Mouse (Mus musculus): ENCODE measurements at regions not wholly inside any gene's neighbourhood (a gene's known extent, or its start where the extent isn't known, plus 50 kb on each side); places are given as distances from the start of the nearest gene placed in this dataset.

DNA sequence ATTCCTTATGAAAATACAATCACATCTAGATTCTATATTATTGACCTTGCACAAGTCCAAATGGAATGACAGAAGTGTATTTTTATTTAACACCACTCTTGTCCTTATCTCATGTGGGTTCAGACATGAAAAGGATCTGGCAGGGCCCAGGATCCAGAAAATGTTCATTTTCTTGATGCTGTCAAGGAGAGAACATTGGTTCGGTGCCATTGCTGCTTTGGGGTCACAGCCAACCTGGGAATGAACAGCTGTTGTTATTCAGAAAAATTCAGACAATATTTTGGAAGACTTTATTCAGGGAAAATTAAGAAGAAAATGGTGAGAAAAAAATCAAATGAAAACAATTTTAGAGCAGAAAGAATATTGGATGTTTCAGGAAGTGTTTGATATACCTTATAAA, 590.0 kb downstream of the Iqcm start:
- H3K4me1 ChIP-seq, result no peaks in the 10 kb centered on the region
- no peak overlapping the region for H3K9ac ChIP-seq
- H3K9me3 ChIP-seq, result no peaks in the 10 kb centered on the region
- H3K27ac ChIP-seq, result no peak overlapping the region
- 67% methylated on average over 1 of the region's 1 CpGs for WGBS
- ATAC-seq (ENCODE audit: insufficient number of reproducible peaks, low FRiP score, low TSS enrichment, low read depth), result no peak
- no peak overlapping the region for H3K4me3 ChIP-seq
- no peak overlapping the region for H3K4me2 ChIP-seq
- H3K27me3 ChIP-seq, result no peaks in the 10 kb centered on the region
- H3K36me3 ChIP-seq, result no peaks in the 10 kb centered on the region

DNA sequence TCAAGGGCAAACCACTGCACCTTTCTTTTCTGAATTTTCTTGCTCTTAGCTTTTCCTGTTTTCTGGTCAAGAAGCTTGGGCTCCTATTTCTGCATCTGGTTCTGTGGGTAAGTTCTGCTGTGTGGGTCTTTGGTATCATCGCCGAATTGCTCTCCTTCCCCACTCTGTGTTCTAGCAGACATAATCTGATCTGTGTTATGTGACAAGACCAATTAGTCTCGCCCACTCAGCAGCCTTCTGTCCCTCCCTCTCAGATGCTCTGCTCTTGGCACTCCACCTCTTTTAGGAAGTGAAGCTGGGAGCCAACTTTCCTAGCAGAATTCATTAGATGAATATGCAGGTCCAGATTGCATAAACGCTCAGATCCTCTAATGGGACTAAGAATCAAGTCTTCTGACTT, 603.5 kb downstream of the Iqcm start:
- no peak for ATAC-seq (ENCODE audit: insufficient number of reproducible peaks, low FRiP score, low TSS enrichment, low read depth)
- Histone ChIP-seq H3K4me1 (no peaks in the 10 kb centered on the region), H3K9me3 (no peaks in the 10 kb centered on the region), H3K4me2 (no peak overlapping the region), H3K36me3 (no peaks in the 10 kb centered on the region), H3K27me3 (no peaks in the 10 kb centered on the region), H3K4me3 (no peak overlapping the region), H3K9ac (no peak overlapping the region), H3K27ac (no peak overlapping the region)
- WGBS, result 68% methylated on average over 4 of the region's 4 CpGs

DNA sequence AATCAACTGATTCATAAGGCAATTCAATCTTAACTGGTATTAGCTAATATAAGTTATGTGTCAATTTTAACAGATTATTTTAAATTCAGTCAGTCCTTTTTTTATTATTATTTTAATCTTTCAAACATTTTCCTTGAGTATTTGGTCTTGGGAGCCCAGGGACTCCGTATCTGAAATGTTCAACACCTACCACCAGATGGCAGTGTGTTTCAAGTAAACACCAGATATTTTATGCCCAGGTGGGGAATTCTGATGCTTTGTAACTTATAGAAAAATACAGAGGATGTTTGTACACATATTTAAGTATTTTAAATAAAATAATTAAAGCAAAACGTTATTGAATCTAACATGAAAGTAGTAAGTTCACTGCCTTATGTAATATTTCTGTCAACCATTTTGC, 619.2 kb downstream of the Iqcm start:
- Histone ChIP-seq H3K4me1 (no peaks in the 10 kb centered on the region), H3K9me3 (no peaks in the 10 kb centered on the region), H3K4me2 (no peak overlapping the region), H3K4me3 (no peak overlapping the region), H3K27me3 (no peaks in the 10 kb centered on the region), H3K36me3 (no peaks in the 10 kb centered on the region), H3K9ac (no peak overlapping the region), H3K27ac (no peak overlapping the region)
- ATAC-seq (ENCODE audit: insufficient number of reproducible peaks, low FRiP score, low TSS enrichment, low read depth), result no peak
- WGBS, result 17% methylated on average over 2 of the region's 2 CpGs

DNA sequence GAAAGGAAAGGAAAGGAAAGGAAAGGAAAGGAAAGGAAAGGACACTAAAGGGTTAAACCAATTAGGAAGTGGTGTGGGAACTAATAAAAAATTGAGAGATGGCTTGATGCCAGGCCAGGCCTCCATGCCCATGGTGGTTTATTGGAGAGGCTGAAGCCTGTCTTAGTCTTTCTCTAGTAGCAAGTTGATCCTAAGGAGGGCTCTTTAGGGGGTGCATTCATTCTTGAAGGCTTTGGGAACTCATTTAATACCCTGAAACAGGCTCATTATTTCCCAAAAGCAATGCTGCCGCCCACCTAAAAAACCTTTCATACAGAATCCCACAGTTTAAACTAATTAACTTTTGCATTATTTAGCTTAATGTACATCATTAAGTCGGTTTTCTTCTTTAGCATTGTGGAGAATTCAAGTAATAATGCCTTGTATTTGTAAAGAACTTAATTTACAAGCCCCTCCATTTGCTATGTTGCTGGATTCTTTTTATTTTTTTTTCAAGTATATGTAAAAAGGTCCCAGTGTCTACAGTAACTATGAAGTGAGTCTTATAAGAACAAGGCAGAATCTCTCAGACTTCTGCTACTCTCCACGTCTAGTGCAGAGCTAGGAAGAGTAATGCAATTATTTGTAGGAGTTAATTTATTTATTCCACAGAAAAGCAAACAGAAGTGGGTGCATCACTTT, 624.3 kb downstream of the Iqcm start:
- WGBS, result 34% methylated on average over 3 of the region's 3 CpGs
- H3K36me3 ChIP-seq, result no peaks in the 10 kb centered on the region
- H3K4me3 ChIP-seq, result no peak overlapping the region
- H3K9me3 ChIP-seq, result no peaks in the 10 kb centered on the region
- H3K4me1 ChIP-seq, result no peaks in the 10 kb centered on the region
- H3K9ac ChIP-seq, result no peak overlapping the region
- H3K4me2 ChIP-seq, result no peak overlapping the region
- no peak overlapping the region for H3K27ac ChIP-seq
- ATAC-seq (ENCODE audit: insufficient number of reproducible peaks, low FRiP score, low TSS enrichment, low read depth), result no peak
- H3K27me3 ChIP-seq, result no peaks in the 10 kb centered on the region

DNA sequence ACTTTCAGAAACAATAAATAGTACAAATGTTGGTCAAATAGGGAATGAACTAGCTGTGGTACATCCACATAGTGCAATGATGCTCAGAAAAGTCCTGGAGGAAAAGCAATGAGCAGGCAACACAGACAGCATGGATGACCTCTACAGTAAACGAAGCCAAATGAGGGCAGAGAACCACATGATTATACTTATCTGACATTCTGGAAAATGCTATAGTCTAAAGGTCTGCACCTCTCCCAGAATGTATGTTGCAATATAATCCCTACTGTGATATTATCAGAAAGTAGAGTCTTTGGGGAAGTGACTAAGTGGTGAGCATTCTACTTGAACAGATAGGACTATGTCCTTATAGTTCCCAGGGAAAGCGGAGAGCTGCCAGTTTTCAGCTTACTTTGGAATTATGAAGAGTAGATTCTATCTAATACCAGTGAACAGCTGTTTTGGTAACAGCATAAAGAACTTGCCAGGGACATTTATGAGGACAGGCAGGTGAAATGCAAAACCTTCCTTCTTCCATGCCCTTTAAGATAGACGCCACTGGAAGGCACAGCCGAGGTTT, 672.2 kb downstream of the Iqcm start:
- WGBS, result 81% methylated on average over 4 of the region's 4 CpGs
- Histone ChIP-seq H3K36me3 (no peaks in the 10 kb centered on the region), H3K4me3 (no peak overlapping the region), H3K4me1 (no peaks in the 10 kb centered on the region), H3K27me3 (no peaks in the 10 kb centered on the region), H3K27ac (no peak overlapping the region), H3K9ac (no peak overlapping the region), H3K9me3 (no peaks in the 10 kb centered on the region), H3K4me2 (no peak overlapping the region)
- no peak for ATAC-seq (ENCODE audit: insufficient number of reproducible peaks, low FRiP score, low TSS enrichment, low read depth)

DNA sequence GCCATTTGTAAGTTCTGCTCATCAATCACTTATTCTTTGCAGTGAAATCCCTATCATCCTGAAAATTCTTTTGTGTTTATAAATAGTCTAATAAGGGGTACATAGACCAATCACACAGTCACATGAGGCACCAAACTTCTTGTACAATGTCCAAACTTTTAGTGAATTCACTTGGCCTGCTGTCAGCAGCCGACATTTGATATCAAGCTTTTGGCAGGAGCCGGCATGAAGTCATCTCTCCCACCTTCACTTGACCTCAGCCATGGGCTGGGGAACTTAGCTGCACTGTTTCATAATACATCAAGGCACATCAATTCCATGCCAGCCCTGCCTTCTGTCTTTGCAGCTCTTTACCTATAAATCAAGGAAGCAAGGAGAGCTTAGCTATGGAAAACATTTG, 679.0 kb downstream of the Iqcm start:
- Histone ChIP-seq H3K36me3 (no peaks in the 10 kb centered on the region), H3K4me1 (no peaks in the 10 kb centered on the region), H3K9ac (no peak overlapping the region), H3K27ac (no peak overlapping the region), H3K4me2 (no peak overlapping the region), H3K9me3 (no peaks in the 10 kb centered on the region), H3K4me3 (no peak overlapping the region), H3K27me3 (no peaks in the 10 kb centered on the region)
- 60% methylated on average over 2 of the region's 2 CpGs for WGBS
- no peak for ATAC-seq (ENCODE audit: insufficient number of reproducible peaks, low FRiP score, low TSS enrichment, low read depth)

DNA sequence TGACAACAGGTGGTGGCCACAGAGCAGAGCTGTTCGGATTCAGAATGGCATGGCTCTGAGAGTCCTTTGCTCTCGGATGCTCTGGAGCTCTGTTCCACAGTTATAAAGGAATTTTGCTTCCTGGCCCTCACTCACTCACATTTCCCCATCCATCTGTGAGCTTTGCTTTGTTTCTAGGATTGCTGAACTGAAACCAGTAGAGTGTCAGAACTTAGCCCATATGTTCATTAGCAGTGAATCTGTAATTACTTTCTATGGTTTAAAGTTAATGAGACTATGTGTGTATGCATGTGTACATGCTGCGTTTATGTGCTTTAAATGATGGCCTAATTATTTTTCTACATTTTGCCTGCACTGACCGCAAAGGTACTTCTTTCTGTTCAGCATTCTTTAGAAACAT, 688.7 kb downstream of the Iqcm start:
- H3K4me1 ChIP-seq, result no peaks in the 10 kb centered on the region
- no peak for ATAC-seq (ENCODE audit: insufficient number of reproducible peaks, low FRiP score, low TSS enrichment, low read depth)
- H3K4me3 ChIP-seq, result no peak overlapping the region
- H3K9ac ChIP-seq, result no peak overlapping the region
- no peaks in the 10 kb centered on the region for H3K9me3 ChIP-seq
- no peak overlapping the region for H3K27ac ChIP-seq
- no peaks in the 10 kb centered on the region for H3K27me3 ChIP-seq
- 62% methylated on average over 4 of the region's 4 CpGs for WGBS
- H3K36me3 ChIP-seq, result no peaks in the 10 kb centered on the region
- no peak overlapping the region for H3K4me2 ChIP-seq

DNA sequence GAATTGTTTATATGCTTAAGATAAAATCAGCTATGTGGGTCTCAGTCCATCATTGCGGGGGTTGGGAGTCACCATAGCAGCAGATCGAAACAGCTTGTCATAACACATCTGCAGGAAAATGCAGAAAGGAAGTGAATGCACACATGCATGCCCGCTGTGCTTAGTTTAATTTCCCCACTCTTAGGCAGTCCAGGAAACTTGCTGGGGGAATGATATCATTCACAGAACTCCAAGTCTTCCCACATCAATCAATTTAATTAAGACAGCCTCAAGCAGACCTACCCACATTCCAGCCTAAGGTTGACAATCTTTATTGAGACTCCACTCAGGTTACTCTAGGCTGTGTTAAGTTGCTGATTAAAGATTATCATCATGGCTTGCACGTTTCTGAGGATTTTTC, 700.2 kb downstream of the Iqcm start:
- WGBS, result 37% methylated on average over 4 of the region's 4 CpGs
- Histone ChIP-seq H3K27ac (no peak overlapping the region), H3K9ac (no peak overlapping the region), H3K4me3 (no peak overlapping the region), H3K36me3 (no peaks in the 10 kb centered on the region), H3K4me2 (no peak overlapping the region), H3K27me3 (no peaks in the 10 kb centered on the region), H3K4me1 (no peaks in the 10 kb centered on the region), H3K9me3 (no peaks in the 10 kb centered on the region)
- no peak for ATAC-seq (ENCODE audit: insufficient number of reproducible peaks, low FRiP score, low TSS enrichment, low read depth)

DNA sequence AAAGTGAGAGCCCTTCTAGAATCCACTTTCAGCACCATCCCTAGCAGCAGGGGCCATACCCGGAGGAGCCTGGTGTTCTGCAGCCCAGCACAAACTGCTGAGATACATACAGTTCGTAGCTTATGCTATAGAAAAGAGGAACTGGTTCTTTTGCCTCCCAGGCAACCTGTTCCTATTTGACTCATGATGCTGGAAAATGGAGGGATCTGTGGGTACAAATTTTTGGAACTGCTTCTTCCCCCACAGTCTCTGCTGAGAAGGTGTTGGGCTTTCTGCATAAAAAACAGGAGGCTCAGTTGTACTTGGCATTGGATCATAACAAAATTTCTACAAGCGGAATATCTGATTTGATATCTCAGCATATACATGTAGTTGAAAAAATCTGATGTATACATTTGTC, 716.7 kb upstream of the Nr3c2 start:
- Histone ChIP-seq H3K36me3 (no peaks in the 10 kb centered on the region), H3K27ac (no peak overlapping the region), H3K4me2 (no peak overlapping the region), H3K27me3 (no peaks in the 10 kb centered on the region), H3K9me3 (no peaks in the 10 kb centered on the region), H3K4me3 (no peak overlapping the region), H3K9ac (no peak overlapping the region), H3K4me1 (no peaks in the 10 kb centered on the region)
- 89% methylated on average over 3 of the region's 3 CpGs for WGBS
- no peak for ATAC-seq (ENCODE audit: insufficient number of reproducible peaks, low FRiP score, low TSS enrichment, low read depth)

DNA sequence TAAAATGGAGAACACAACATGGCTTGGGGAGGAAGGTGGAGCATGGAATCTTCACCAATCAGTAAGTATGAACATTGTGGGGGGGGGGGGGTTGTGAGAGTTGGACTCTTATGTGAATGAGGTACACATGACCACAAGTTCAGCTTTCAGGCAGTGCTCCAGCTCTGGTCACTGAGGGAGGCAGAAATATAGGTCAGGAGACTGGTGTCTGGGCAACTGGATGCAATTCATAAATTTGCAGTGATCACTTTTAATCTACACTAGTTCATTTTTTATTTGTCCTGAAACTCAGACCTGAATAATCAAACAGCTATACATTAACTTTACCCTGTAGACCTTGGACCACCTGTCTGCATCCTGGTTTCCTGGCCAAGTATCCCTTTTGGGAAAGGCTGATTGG, 715.4 kb upstream of the Nr3c2 start:
- ATAC-seq (ENCODE audit: insufficient number of reproducible peaks, low FRiP score, low TSS enrichment, low read depth), result peak; percentile 35; the same call in 1 of the 2 replicates
- no peak overlapping the region for H3K27ac ChIP-seq
- no peaks in the 10 kb centered on the region for H3K4me1 ChIP-seq
- no peak overlapping the region for H3K4me3 ChIP-seq
- no peak overlapping the region for H3K4me2 ChIP-seq
- no peaks in the 10 kb centered on the region for H3K9me3 ChIP-seq
- no peaks in the 10 kb centered on the region for H3K36me3 ChIP-seq
- H3K27me3 ChIP-seq, result no peaks in the 10 kb centered on the region
- H3K9ac ChIP-seq, result no peak overlapping the region

DNA sequence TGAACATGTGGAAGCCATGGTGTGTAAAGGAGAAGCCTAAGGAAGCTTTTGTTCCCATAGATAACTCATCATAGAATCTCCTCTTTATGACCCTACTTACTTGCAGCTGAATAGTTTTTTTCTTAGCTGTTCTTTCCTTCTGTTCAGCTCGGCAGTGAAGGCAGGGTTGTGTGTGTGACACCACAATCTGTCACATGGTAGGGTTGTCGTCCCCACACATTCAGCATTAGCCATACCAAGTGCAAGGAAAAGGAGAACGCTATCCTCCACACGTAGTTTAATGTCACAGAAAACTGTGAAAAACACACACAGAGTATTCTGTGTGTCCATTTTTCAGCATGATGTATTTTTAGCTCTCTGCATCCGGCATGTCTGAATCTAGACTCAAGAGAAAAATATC, 711.9 kb upstream of the Nr3c2 start:
- ATAC-seq (ENCODE audit: insufficient number of reproducible peaks, low FRiP score, low TSS enrichment, low read depth), result no peak
- H3K4me2 ChIP-seq, result no peak overlapping the region
- no peak overlapping the region for H3K9ac ChIP-seq
- H3K36me3 ChIP-seq, result no peaks in the 10 kb centered on the region
- no peaks in the 10 kb centered on the region for H3K27me3 ChIP-seq
- H3K9me3 ChIP-seq, result no peaks in the 10 kb centered on the region
- no peak overlapping the region for H3K27ac ChIP-seq
- H3K4me3 ChIP-seq, result no peak overlapping the region
- H3K4me1 ChIP-seq, result no peaks in the 10 kb centered on the region
- WGBS, result 77% methylated on average over 5 of the region's 5 CpGs

DNA sequence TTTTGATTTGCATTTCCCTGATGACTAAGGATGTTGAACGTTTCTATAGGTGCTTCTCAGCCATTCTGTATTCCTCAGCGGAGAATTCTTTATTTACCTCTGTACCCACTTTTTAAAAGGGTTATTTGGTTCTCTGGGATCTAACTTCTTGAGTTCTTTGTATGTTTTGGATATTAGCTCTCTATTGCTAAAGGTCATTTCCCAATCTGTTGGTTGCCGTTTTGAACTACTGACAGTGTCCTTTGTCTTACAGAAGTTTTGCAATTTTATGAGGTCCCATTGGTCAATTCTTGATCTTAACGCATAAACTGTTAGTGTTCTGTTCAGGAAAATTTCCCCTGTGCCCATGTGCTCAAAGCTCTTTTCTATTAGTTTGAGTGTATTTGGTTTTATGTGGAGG, 687.4 kb upstream of the Nr3c2 start:
- Histone ChIP-seq H3K9ac (no peak overlapping the region), H3K9me3 (no peaks in the 10 kb centered on the region), H3K27me3 (no peaks in the 10 kb centered on the region), H3K4me3 (no peak overlapping the region), H3K36me3 (no peaks in the 10 kb centered on the region), H3K4me1 (no peaks in the 10 kb centered on the region), H3K4me2 (no peak overlapping the region), H3K27ac (no peak overlapping the region)
- WGBS, result 77% methylated on average over 4 of the region's 4 CpGs
- no peak for ATAC-seq (ENCODE audit: insufficient number of reproducible peaks, low FRiP score, low TSS enrichment, low read depth)
